Mouse (Mus musculus) C2C12 (cell line): ENCODE results near the gene Abca1. TPM values are rescaled to one million over a fixed set of nuclear protein-coding genes. Genes with fewer than 3 reads are reported as not detected.
A peak's percentile ranks its signal among the peaks of the same experiment; 100 is the strongest.

ENCODE experiments used
- H3K27me3 ChIP-seq: one replicate; pipeline ENCODE4 v1.6.1; 2011; ENCODE audit not compliant: control insufficient read depth, insufficient read depth, insufficient read length
- H3K36me3 ChIP-seq: one replicate; pipeline ENCODE4 v1.6.1; 2011; ENCODE audit not compliant: control insufficient read depth, insufficient read depth
- H3K4me3 ChIP-seq: one replicate; pipeline ENCODE4 v1.5.1; 2011; ENCODE audit warnings: mild to moderate bottlenecking, control low read depth; ENCODE audit not compliant: poor library complexity, insufficient read depth, severe bottlenecking
- H3K79me2 ChIP-seq: one replicate; pipeline ENCODE4 v1.6.1; 2011; ENCODE audit not compliant: control insufficient read depth, insufficient read depth
- H3K79me3 ChIP-seq: one replicate; pipeline ENCODE4 v1.6.1; 2011; ENCODE audit warnings: low read depth, control low read depth
- H3ac ChIP-seq: one replicate; pipeline ENCODE3; 2011; ENCODE audit warnings: low read depth; ENCODE audit not compliant: control insufficient read depth, insufficient read length
- CEBPB ChIP-seq: IDR thresholded peaks from one replicate; pipeline ENCODE4 v1.6.1; 2011; ENCODE audit warnings: low read depth, mild to moderate bottlenecking, control low read depth, moderate library complexity
- CTCF ChIP-seq: IDR thresholded peaks from one replicate; pipeline ENCODE4 v1.5.1; 2011; ENCODE audit not compliant: control insufficient read depth, insufficient read depth, insufficient read length
- FOSL1 ChIP-seq: IDR thresholded peaks from one replicate; pipeline ENCODE4 v1.8.0; 2011; ENCODE audit warnings: mild to moderate bottlenecking, low read length; ENCODE audit not compliant: poor library complexity, insufficient read depth, severe bottlenecking
- MAX ChIP-seq: IDR thresholded peaks from one replicate; pipeline ENCODE4 v1.6.1; 2011; ENCODE audit warnings: mild to moderate bottlenecking, control low read depth
- MYOD1 ChIP-seq: IDR thresholded peaks from one replicate; pipeline ENCODE4 v1.6.1; 2011; ENCODE audit warnings: low read depth; ENCODE audit not compliant: control insufficient read depth, insufficient read length
- MYOG ChIP-seq: IDR thresholded peaks from one replicate; pipeline ENCODE4 v1.6.1; 2011; ENCODE audit not compliant: control insufficient read depth, insufficient read length; ENCODE audit errors: extremely low read depth
- USF1 ChIP-seq: IDR thresholded peaks from one replicate; pipeline ENCODE4 v1.6.1; 2011; ENCODE audit warnings: low read depth, mild to moderate bottlenecking, control low read depth, moderate library complexity
- polyA plus RNA-seq: library from polyadenylated mRNA; unstranded; fragments of >200 nt; fragmentation: generic; extraction: Trizol; gene quantifications from one replicate; pipeline ENCODE4 v1.2.1, GENCODE M21; 2012; ENCODE audit warnings: missing spikeins

Abca1 gene
- polyA plus RNA-seq, 1 experiment, result 0.07 TPM

DNA sequence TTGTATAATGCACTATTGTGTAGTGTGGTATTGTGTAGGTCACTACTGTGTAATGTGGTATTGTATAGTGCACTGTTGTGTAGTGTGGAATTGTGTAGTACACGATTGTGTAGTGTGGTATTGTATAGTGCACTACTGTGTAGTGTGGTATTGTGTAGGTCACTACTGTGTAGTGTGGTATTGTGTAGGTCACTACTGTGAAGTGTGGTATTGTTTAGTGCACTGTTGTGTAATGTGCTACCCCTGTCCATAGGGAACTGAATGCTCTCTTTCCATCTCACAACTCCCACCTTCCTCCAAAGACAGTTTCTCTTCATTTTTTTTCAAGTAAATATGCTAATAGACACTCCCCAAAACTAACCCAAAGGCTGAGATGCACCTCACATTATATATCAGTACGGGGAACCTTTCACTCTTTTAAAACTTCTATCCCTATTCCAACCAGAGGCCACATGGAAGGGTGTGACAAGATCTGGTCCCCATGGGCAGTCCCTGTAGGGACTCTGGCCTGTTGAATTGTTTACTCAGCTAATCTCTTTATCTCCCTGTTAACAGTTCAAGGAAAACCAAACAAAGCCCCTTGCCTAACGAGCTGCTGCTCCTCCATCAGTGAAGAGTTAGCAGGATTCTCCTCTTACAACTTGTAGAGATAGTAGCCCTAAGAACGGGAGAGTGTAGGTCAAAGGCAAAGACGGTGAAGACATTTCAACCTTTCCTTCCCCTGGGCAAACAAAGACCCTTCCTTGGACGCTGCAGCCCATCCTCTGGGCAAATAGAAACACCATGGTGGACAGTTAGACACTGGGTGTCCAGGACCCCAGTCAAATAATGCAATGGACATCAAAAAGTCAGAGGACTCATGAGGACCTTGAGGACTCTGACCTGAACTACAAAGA, 28.8 kb downstream of the Abca1 start:
- Histone ChIP-seq H3K27me3 (peaks cover 63% of the 10 kb centered on the region), H3K79me3 (no peaks in the 10 kb centered on the region), H3ac (no peak overlapping the region), H3K4me3 (no peak overlapping the region), H3K79me2 (no peaks in the 10 kb centered on the region), H3K36me3 (no peaks in the 10 kb centered on the region)
- TF ChIP-seq FOSL1 (no peak), MYOG (no peak), CTCF (no peak), MAX (no peak), MYOD1 (no peak), USF1 (no peak), CEBPB (no peak)

DNA sequence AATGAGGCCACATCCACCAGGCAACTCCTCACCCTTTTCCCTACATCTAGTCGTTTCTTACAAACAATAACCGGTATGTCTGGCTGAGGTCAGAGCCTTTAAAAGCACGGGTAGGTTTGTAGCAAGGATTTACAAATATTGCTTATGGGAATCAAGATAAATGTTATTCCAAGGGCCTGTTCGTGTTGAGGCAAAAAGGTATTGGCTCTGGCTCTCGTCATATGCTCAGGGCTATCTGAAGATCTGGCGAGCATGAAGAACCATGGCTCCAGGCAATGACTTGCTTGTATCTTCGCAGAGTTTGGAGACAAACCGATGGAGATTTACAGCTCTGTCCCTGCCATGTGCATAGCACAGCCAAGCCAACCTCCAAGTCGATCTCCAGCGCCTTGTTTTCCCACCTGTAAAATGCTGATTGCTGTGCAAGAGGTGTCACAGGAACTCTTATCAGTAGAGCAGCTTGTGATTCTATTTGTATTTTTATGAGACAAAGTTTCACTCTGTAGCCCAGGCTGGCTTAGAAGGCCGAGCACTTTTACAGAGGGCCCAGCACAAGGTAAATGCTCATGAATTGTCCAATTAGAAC, 29.9 kb downstream of the Abca1 start:
- Histone ChIP-seq H3K79me2 (no peaks in the 10 kb centered on the region), H3K4me3 (no peak overlapping the region), H3K79me3 (no peaks in the 10 kb centered on the region), H3K27me3 (peaks cover 60% of the 10 kb centered on the region), H3ac (no peak overlapping the region), H3K36me3 (no peaks in the 10 kb centered on the region)
- no peak for TF ChIP-seq MYOD1
- TF ChIP-seq FOSL1, result no peak
- TF ChIP-seq MAX, result no peak
- TF ChIP-seq MYOG, result no peak

- Histone ChIP-seq H3K79me2 (no peaks in the 10 kb centered on the region), H3K79me3 (no peaks in the 10 kb centered on the region), H3K27me3 (peaks cover 69% of the 10 kb centered on the region), H3ac (no peak overlapping the region), H3K4me3 (no peak overlapping the region), H3K36me3 (no peaks in the 10 kb centered on the region)
- TF ChIP-seq USF1, result no peak
- TF ChIP-seq MAX, result no peak
- TF ChIP-seq MYOD1, result no peak
- TF ChIP-seq CEBPB, result no peak
- no peak for TF ChIP-seq MYOG
Measured at GRCm38 (mm10) chr4:53127266-53127665, 32.4 kb downstream of the Abca1 start.

DNA sequence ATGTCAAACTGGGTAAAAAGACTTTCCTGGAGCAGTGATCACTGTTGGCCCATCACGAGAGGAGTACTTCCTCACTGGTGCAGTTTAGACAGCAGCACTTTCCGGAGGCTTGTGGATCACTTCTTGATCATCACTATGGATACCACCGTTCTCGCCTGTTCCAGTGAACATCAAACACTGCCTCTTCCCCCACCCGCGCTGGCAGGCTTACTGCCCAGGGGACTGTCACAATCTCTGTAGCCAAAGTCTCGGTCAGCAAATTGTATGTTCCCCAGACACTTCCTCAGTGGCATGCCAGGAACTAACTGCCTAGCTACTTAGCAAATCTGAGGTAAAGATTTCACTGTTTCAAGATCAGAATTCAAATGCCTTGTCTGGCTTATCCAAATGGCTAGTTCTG, 32.9 kb downstream of the Abca1 start:
- H3K36me3 ChIP-seq, result no peaks in the 10 kb centered on the region
- TF ChIP-seq FOSL1 (no peak), MYOG (no peak), MAX (no peak), USF1 (no peak), CEBPB (no peak), MYOD1 (no peak), CTCF (no peak)
- no peak overlapping the region for H3ac ChIP-seq
- no peak overlapping the region for H3K4me3 ChIP-seq
- H3K27me3 ChIP-seq, result peaks cover 67% of the 10 kb centered on the region
- no peaks in the 10 kb centered on the region for H3K79me2 ChIP-seq
- no peaks in the 10 kb centered on the region for H3K79me3 ChIP-seq

DNA sequence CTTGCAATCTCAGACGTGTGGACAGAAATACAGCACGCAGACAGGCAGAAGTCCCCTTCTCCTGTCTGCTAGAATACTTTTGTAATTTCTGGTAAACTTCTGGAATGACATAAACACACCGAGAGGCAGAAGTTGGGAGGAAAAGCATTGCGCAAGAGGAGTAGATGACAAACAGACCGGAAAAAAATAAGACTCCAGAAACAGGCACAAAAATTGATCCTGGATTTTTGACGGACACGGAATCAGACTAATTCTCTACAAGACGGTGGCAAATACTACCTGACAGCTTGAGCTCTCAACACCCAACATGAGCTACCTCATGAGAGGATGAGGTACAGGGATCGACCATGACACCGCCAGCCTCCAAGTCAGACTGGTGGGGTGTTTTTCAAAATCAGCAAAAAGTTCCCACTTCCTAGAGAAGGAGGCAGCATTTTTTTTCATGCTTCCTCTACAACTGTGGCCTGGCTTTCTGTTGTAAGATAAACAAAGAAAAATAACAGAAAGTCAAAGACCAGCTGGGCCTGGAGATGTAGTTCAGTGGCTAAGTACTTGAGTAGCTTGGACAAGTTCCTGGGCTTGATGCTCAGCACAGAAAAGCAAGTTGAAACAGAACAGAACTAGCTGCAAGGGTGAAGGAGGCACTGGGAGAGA, 34.7 kb downstream of the Abca1 start:
- H3K36me3 ChIP-seq, result no peaks in the 10 kb centered on the region
- no peak overlapping the region for H3K4me3 ChIP-seq
- no peak for TF ChIP-seq MYOG
- TF ChIP-seq CEBPB, result peak; percentile 58
- H3ac ChIP-seq, result no peak overlapping the region
- no peaks in the 10 kb centered on the region for H3K79me2 ChIP-seq
- H3K27me3 ChIP-seq, result peaks cover 61% of the 10 kb centered on the region
- H3K79me3 ChIP-seq, result no peaks in the 10 kb centered on the region

DNA sequence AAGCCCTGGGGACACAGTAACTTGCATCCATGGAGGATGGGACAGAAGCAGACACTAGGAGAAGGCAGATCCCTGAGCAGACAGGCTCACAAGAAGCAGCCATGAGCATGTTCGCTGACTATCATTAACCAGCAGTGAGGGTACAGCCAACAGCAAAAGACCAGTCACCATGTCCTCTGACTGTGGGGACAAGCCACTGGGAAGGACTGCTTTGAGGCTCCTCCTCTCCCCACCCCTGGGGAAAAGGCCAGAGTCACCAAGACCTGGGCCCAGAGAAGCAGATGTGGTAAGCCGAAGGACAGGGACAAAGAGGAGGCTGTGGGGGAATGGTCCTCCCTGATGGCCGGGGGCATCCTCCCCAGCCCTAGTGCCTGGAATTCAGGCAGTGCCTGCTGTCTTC, 37.4 kb downstream of the Abca1 start:
- H3K4me3 ChIP-seq, result no peak overlapping the region
- no peak for TF ChIP-seq FOSL1
- TF ChIP-seq MAX, result no peak
- TF ChIP-seq MYOD1, result no peak
- no peak for TF ChIP-seq CEBPB
- no peak for TF ChIP-seq USF1
- TF ChIP-seq CTCF, result no peak
- no peak for TF ChIP-seq MYOG
- H3ac ChIP-seq, result no peak overlapping the region
- H3K36me3 ChIP-seq, result no peaks in the 10 kb centered on the region
- H3K79me3 ChIP-seq, result no peaks in the 10 kb centered on the region
- H3K79me2 ChIP-seq, result no peaks in the 10 kb centered on the region
- peaks cover 46% of the 10 kb centered on the region for H3K27me3 ChIP-seq
